Mouse (Mus musculus): ENCODE measurements around the gene Crmp1.

DNA sequence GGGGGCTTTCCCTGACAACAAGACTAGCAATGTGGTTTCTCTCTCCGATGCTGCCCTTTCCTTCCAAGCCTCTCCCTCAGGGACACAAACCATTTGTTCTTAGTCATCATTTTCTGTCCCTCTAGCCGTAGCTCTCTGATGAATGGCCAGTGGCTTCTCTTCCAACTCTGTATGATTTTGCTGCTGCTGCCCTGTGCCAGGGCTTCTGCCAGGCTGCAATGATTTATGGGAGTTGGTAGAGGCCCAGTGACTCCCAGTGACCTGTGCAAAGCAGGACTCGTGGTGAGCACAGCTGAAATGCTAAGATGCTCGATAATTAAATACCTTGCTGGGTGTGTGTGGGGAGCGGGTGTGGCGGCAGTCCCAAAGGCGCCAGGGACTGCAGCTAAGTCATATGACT, 26.5 kb upstream of the Crmp1 start:
- TF ChIP-seq CTCF (IDR thresholded peaks at IDR 0.05; ENCODE audit: control insufficient read depth, insufficient read depth, insufficient read length) (no peak), MAX (IDR thresholded peaks at IDR 0.05) (no peak), USF1 (IDR thresholded peaks at IDR 0.05; ENCODE audit: low read depth) (no peak), MYOD1 (IDR thresholded peaks at IDR 0.05; ENCODE audit: control insufficient read depth, insufficient read length, low read depth) (no peak), MYOG (IDR thresholded peaks at IDR 0.05; ENCODE audit: control insufficient read depth, extremely low read depth, insufficient read length) (no peak), CEBPB (IDR thresholded peaks at IDR 0.05; ENCODE audit: low read depth) (no peak), FOSL1 (IDR thresholded peaks at IDR 0.05; ENCODE audit: insufficient read depth, low read length, poor library complexity, severe bottlenecking) (no peak)
